Comparison of ENCODE assay signal across 7 mouse cellular contexts in genomic region chr12:104751814-104752765, GRCm38 (mm10). TPM values are rescaled to one million over a fixed set of nuclear protein-coding genes. Genes with fewer than 3 reads are reported as not detected.
DNase-seq lines count a peak whose midpoint lies in the region; ATAC-seq and TF ChIP-seq lines count a peak whose summit lies in the region.

Dicer1 (minus strand) TSS chr12:104751952.

- peak within 1 kb of the TSS; percentile 87 for H3K4me3 ChIP-seq in embryonic facial prominence, embryonic 12.5 days
- H3K4me3 ChIP-seq in kidney, adult 2 months (ENCODE audit: insufficient read depth, low read depth, low read length), result peak within 1 kb of the TSS; percentile 78
- peak within 1 kb of the TSS; percentile 97 for H3K4me3 ChIP-seq in limb, embryonic 12.5 days (replicated peaks)
- peak within 1 kb of the TSS; percentile 79 for H3K4me3 ChIP-seq in midbrain, embryonic 15.5 days
- H3K4me3 ChIP-seq in spleen, adult 2 months (ENCODE audit: extremely low read depth, insufficient read depth, insufficient read length), result peak within 1 kb of the TSS; percentile 76

- peak; percentile 95 for ATAC-seq in embryonic facial prominence, embryonic 12.5 days (ENCODE audit: insufficient number of reproducible peaks, insufficient read depth, low FRiP score, low TSS enrichment)
- ATAC-seq in limb, embryonic 12.5 days (ENCODE audit: insufficient number of reproducible peaks, insufficient read depth, low FRiP score, low TSS enrichment, low read depth), result peak; percentile 90
- peak; percentile 95 for ATAC-seq in midbrain, embryonic 15.5 days (replicated peaks)

- H3K9ac ChIP-seq in embryonic facial prominence, embryonic 12.5 days, result peak within 1 kb of the TSS; percentile 98
- H3K9ac ChIP-seq in limb, embryonic 12.5 days (replicated peaks), result peak within 1 kb of the TSS; percentile 94
- H3K9ac ChIP-seq in midbrain, embryonic 15.5 days, result peak within 1 kb of the TSS; percentile 89

- peak; percentile 58 for TF ChIP-seq POLR2A in kidney, adult 2 months (IDR thresholded peaks at IDR 0.05; ENCODE audit: low read depth, low read length)
- TF ChIP-seq POLR2A in spleen, adult 2 months (IDR thresholded peaks at IDR 0.05; ENCODE audit: low read depth, low read length), result peak; percentile 49

- H3K27ac ChIP-seq in embryonic facial prominence, embryonic 12.5 days, result peak within 1 kb of the TSS; percentile 95
- H3K27ac ChIP-seq in kidney, adult 2 months (ENCODE audit: insufficient read depth, low read depth, low read length), result peak within 1 kb of the TSS; percentile 76
- H3K27ac ChIP-seq in limb, embryonic 12.5 days, result peak within 1 kb of the TSS; percentile 92
- peak within 1 kb of the TSS; percentile 91 for H3K27ac ChIP-seq in midbrain, embryonic 15.5 days
- H3K27ac ChIP-seq in spleen, adult 2 months (ENCODE audit: insufficient read depth, low read length), result peak within 1 kb of the TSS; percentile 69

- peak; percentile 99 for DNase-seq in adrenal gland, postnatal 25 days
- DNase-seq in heart, adult 18-20 months, result peak; percentile 98 to 100
- DNase-seq in kidney, adult 2 months, result peak; percentile 98
- DNase-seq in spleen, adult 2 months (ENCODE audit: low read depth in 1 of 2, low spot score in 2 of 2), result peak; percentile 85 to 94

- 0 out of 2 replicates have a peak, but pooled peaks cover 4% of the 10 kb centered on the region for H3K36me3 ChIP-seq in embryonic facial prominence, embryonic 12.5 days
- no peaks in the 10 kb centered on the region for H3K36me3 ChIP-seq in kidney, adult 2 months (ENCODE audit: control insufficient read depth, insufficient read depth, low read length)
- peaks cover 13% of the 10 kb centered on the region for H3K36me3 ChIP-seq in limb, embryonic 12.5 days
- H3K36me3 ChIP-seq in midbrain, embryonic 15.5 days (replicated peaks), result no peaks in the 10 kb centered on the region
- no peaks in the 10 kb centered on the region for H3K36me3 ChIP-seq in spleen, adult 2 months (ENCODE audit: control insufficient read depth, insufficient read depth, low read length)

- 0 out of 2 replicates have a peak, but pooled peaks have one; percentile 1 for TF ChIP-seq CTCF in kidney, adult 2 months (conservative IDR thresholded peaks at IDR 0.05; ENCODE audit: insufficient read depth, insufficient read length, low read depth, low read length)
- TF ChIP-seq CTCF in spleen, adult 2 months (IDR thresholded peaks at IDR 0.05; ENCODE audit: extremely low read depth, insufficient read depth, insufficient read length, insufficient replicate concordance), result 0 out of 2 replicates have a peak, but pooled peaks have one; percentile 2

- WGBS in embryonic facial prominence, embryonic 12.5 days, result under 1% methylated on average over 93 of the region's 94 CpGs
- WGBS in kidney, adult 2 months, result 1% methylated on average over 71 of the region's 94 CpGs
- WGBS in limb, embryonic 12.5 days, result under 1% methylated on average over 93 of the region's 94 CpGs
- WGBS in midbrain, embryonic 15.5 days, result under 1% methylated on average over 92 of the region's 94 CpGs
- WGBS in spleen, adult 2 months, result 3% methylated on average over 93 of the region's 94 CpGs

- H3K9me3 ChIP-seq in embryonic facial prominence, embryonic 12.5 days, result no peaks in the 10 kb centered on the region
- no peaks in the 10 kb centered on the region for H3K9me3 ChIP-seq in limb, embryonic 12.5 days
- no peaks in the 10 kb centered on the region for H3K9me3 ChIP-seq in midbrain, embryonic 15.5 days

- H3K27me3 ChIP-seq in embryonic facial prominence, embryonic 12.5 days, result no peaks in the 10 kb centered on the region
- no peaks in the 10 kb centered on the region for H3K27me3 ChIP-seq in kidney, adult 2 months (replicated peaks; ENCODE audit: control insufficient read depth, insufficient read depth, low read length)
- no peaks in the 10 kb centered on the region for H3K27me3 ChIP-seq in limb, embryonic 12.5 days
- no peaks in the 10 kb centered on the region for H3K27me3 ChIP-seq in midbrain, embryonic 15.5 days (replicated peaks)
- H3K27me3 ChIP-seq in spleen, adult 2 months (ENCODE audit: control insufficient read depth, insufficient read depth, low read length), result no peaks in the 10 kb centered on the region

- peaks cover 33% of the 10 kb centered on the region for H3K4me1 ChIP-seq in embryonic facial prominence, embryonic 12.5 days
- H3K4me1 ChIP-seq in kidney, adult 2 months (ENCODE audit: control insufficient read depth, insufficient read depth, low read length), result peaks cover 17% of the 10 kb centered on the region; the same call in 1 of the 2 replicates
- H3K4me1 ChIP-seq in limb, embryonic 12.5 days (replicated peaks), result peaks cover 31% of the 10 kb centered on the region
- H3K4me1 ChIP-seq in midbrain, embryonic 15.5 days, result peaks cover 38% of the 10 kb centered on the region
- H3K4me1 ChIP-seq in spleen, adult 2 months (ENCODE audit: control insufficient read depth, insufficient read depth, insufficient read length), result peaks cover 14% of the 10 kb centered on the region

- H3K4me2 ChIP-seq in embryonic facial prominence, embryonic 12.5 days (replicated peaks), result peak within 1 kb of the TSS; percentile 83
- H3K4me2 ChIP-seq in limb, embryonic 12.5 days, result peak within 1 kb of the TSS; percentile 92
- peak within 1 kb of the TSS; percentile 64 for H3K4me2 ChIP-seq in midbrain, embryonic 15.5 days

RNA-seq across cellular contexts. Expression of gene Dicer1, which starts in this region (rescaled TPM):
- total RNA-seq in adrenal gland, postnatal 25 days (2021), result 54.9 and 59.4 TPM in 2 replicates
- polyA plus RNA-seq in embryonic facial prominence, embryonic 12.5 days (2016; fragmentation: Nextera tagmentation; extraction: Ambion mirVana), result 58.0 and 60.0 TPM in 2 replicates
- total RNA-seq in heart, adult 18-20 months (2021), result 10 to 100 TPM; 20.5 to 21.6 TPM
- polyA plus RNA-seq in kidney, adult 2 months (2012; rRNA removed), result 8.3 and 9.0 TPM in 2 replicates
- 56.2 and 57.6 TPM in 2 replicates for polyA plus RNA-seq in limb, embryonic 12.5 days (2016; fragmentation: Nextera tagmentation; extraction: Ambion mirVana)
- 42.1 and 44.0 TPM in 2 replicates for polyA plus RNA-seq in midbrain, embryonic 15.5 days (2015; fragmentation: Nextera tagmentation; extraction: Ambion mirVana)
- polyA plus RNA-seq in spleen, adult 2 months (2012; rRNA removed), result 6.0 and 6.3 TPM in 2 replicates

Comparison
In these comparisons a context has a peak if more than half of its experiments do, and no peak if none do; other contexts are left out.
1. Peak in every context shown above with its lines: DNase-seq, ATAC-seq, H3K4me3 ChIP-seq and H3K27ac ChIP-seq.